Mouse (Mus musculus): ENCODE results near the gene Lyrm7. TPM values are rescaled to one million over a fixed set of nuclear protein-coding genes. Genes with fewer than 3 reads are reported as not detected.

The Lyrm7 gene
- polyA plus RNA-seq (2014; fragmentation: Illumina TruSeq; extraction: RNeasy Lipid Tissue Mini Kit (QIAGEN cat#74804); ENCODE audit: low read depth, low replicate concordance) = 14.8 TPM

GRCm38 (mm10) chr11:54860256-54861038 is at the start of gene Lyrm7:
Lyrm7 (minus strand) TSS chr11:54860916.

GRCm38 (mm10) chr11:54902333-54903323 is 41.9 kb upstream of the Lyrm7 start, which contains the start of gene Gpx3:
Gpx3 (plus strand) TSS chr11:54902453.

GRCm38 (mm10) chr11:54866119-54867048 is 5.7 kb upstream of the Lyrm7 start, which contains the start of gene Hint1:
Hint1 (plus strand) TSS chr11:54866383.

GRCm38 (mm10) chr11:54787488-54788474 is 72.9 kb downstream of the Lyrm7 start, which contains the start of gene Cdc42se2:
Cdc42se2 (minus strand) TSS chr11:54787675.

Other genes with a start within 250 kb of the Lyrm7 start
- gene Cdc42se2, start 73.2 kb downstream of the Lyrm7 start, polyA plus RNA-seq (2014; fragmentation: Illumina TruSeq; extraction: RNeasy Lipid Tissue Mini Kit (QIAGEN cat#74804); ENCODE audit: low read depth, low replicate concordance) = 32.6 TPM
- gene Hint1, start 5.5 kb upstream of the Lyrm7 start, polyA plus RNA-seq (2014; fragmentation: Illumina TruSeq; extraction: RNeasy Lipid Tissue Mini Kit (QIAGEN cat#74804); ENCODE audit: low read depth, low replicate concordance) = 214 TPM
- gene Gpx3, start 41.5 kb upstream of the Lyrm7 start, polyA plus RNA-seq (2014; fragmentation: Illumina TruSeq; extraction: RNeasy Lipid Tissue Mini Kit (QIAGEN cat#74804); ENCODE audit: low read depth, low replicate concordance) = 106 TPM
- gene Tnip1, start 102.0 kb upstream of the Lyrm7 start, polyA plus RNA-seq (2014; fragmentation: Illumina TruSeq; extraction: RNeasy Lipid Tissue Mini Kit (QIAGEN cat#74804); ENCODE audit: low read depth, low replicate concordance) = 3.7 TPM
- 14.3 TPM for gene Anxa6, start 172.5 kb upstream of the Lyrm7 start, polyA plus RNA-seq (2014; fragmentation: Illumina TruSeq; extraction: RNeasy Lipid Tissue Mini Kit (QIAGEN cat#74804); ENCODE audit: low read depth, low replicate concordance)
- 4.0 TPM for gene Ccdc69, start 217.2 kb upstream of the Lyrm7 start, polyA plus RNA-seq (2014; fragmentation: Illumina TruSeq; extraction: RNeasy Lipid Tissue Mini Kit (QIAGEN cat#74804); ENCODE audit: low read depth, low replicate concordance)
- 166 TPM for gene Gm2a, start 237.2 kb upstream of the Lyrm7 start, polyA plus RNA-seq (2014; fragmentation: Illumina TruSeq; extraction: RNeasy Lipid Tissue Mini Kit (QIAGEN cat#74804); ENCODE audit: low read depth, low replicate concordance)

Measured in adrenal gland, adult 10 weeks (tissue).